ENCODE assay signal across 22 mouse cellular contexts in genomic region chr3:107249042-107249441, GRCm38 (mm10). TPM values are rescaled to one million over a fixed set of nuclear protein-coding genes. Genes with fewer than 3 reads are reported as not detected.
"Had no signal": no experiment of that assay in that cellular context is flagged by ENCODE, and none has a peak within 500 bp of the region (broad histone marks: within the 10 kb centered on the region; RNA-seq: fewer than 3 reads in every experiment).

No protein-coding gene starts in this region.

- H3K27ac ChIP-seq: hindbrain, embryonic 15.5 days; left cerebral cortex, adult 2 months; limb, embryonic 15.5 days; liver, embryonic 12.5 days; midbrain, embryonic 15.5 days; neural tube, embryonic 12.5 days had no signal

- H3K4me2 ChIP-seq: hindbrain, embryonic 15.5 days; limb, embryonic 15.5 days; liver, embryonic 12.5 days; lung, embryonic 14.5 days; midbrain, embryonic 11.5 days; midbrain, embryonic 15.5 days; neural tube, embryonic 12.5 days had no signal

- H3K36me3 ChIP-seq: hindbrain, embryonic 15.5 days; limb, embryonic 15.5 days; liver, embryonic 12.5 days; midbrain, embryonic 15.5 days; neural tube, embryonic 12.5 days had no signal

- H3K27me3 ChIP-seq: hindbrain, embryonic 15.5 days; limb, embryonic 15.5 days; liver, embryonic 12.5 days; midbrain, embryonic 15.5 days; neural tube, embryonic 12.5 days had no signal

- H3K9ac ChIP-seq: hindbrain, embryonic 15.5 days; limb, embryonic 15.5 days; liver, embryonic 12.5 days; lung, embryonic 14.5 days; midbrain, embryonic 15.5 days; neural tube, embryonic 12.5 days had no signal

- ATAC-seq: liver, embryonic 12.5 days; midbrain, embryonic 15.5 days had no signal

- H3K4me3 ChIP-seq: hindbrain, embryonic 15.5 days; left cerebral cortex, adult 2 months; limb, embryonic 15.5 days; liver, embryonic 12.5 days; megakaryocyte, embryonic 14.5 days; midbrain, embryonic 15.5 days; neural tube, embryonic 12.5 days had no signal

- H3K9me3 ChIP-seq: hindbrain, embryonic 15.5 days; limb, embryonic 15.5 days; liver, embryonic 12.5 days; megakaryocyte, embryonic 14.5 days; midbrain, embryonic 15.5 days; neural tube, embryonic 12.5 days had no signal

- DNase-seq: lung, embryonic 14.5 days; lung, postnatal 10 days; lung, postnatal 4 days; thymus, adult 2 months; thymus, postnatal 25 days had no signal

- H3K4me1 ChIP-seq: hindbrain, embryonic 15.5 days; limb, embryonic 15.5 days; liver, embryonic 12.5 days; midbrain, embryonic 15.5 days; neural tube, embryonic 12.5 days had no signal

RNA-seq across cellular contexts. Expression of gene Prok1, which starts 9.5 kb away (rescaled TPM):
- total RNA-seq: left cerebral cortex, adult 2 months; monocyte, adult 5-6 weeks; neutrophil, adult 5-6 weeks had no signal
- polyA plus RNA-seq: hindbrain, embryonic 15.5 days; limb, embryonic 11.5 days; liver, embryonic 12.5 days; neural tube, embryonic 12.5 days; stomach, embryonic 14.5 days; testis, adult 2 months had no signal

RNA-seq across cellular contexts. Expression of gene A630076J17Rik, which starts 18.6 kb away (rescaled TPM):
- total RNA-seq: layer of hippocampus, postnatal 25 days; left cerebral cortex, adult 2 months; left cerebral cortex, postnatal 25 days; monocyte, adult 5-6 weeks; neutrophil, adult 5-6 weeks had no signal
- polyA plus RNA-seq: limb, embryonic 11.5 days; limb, embryonic 15.5 days; liver, embryonic 12.5 days; liver, embryonic 16.5 days; midbrain, embryonic 11.5 days; midbrain, embryonic 15.5 days; neural tube, embryonic 12.5 days; testis, adult 2 months; urinary bladder, adult 2 months had no signal

RNA-seq across cellular contexts. Expression of gene Cym, which starts 27.5 kb away (rescaled TPM):
- total RNA-seq: layer of hippocampus, postnatal 25 days; left cerebral cortex, adult 2 months; left cerebral cortex, postnatal 25 days; monocyte, adult 5-6 weeks; neutrophil, adult 5-6 weeks had no signal
- polyA plus RNA-seq: limb, embryonic 11.5 days; liver, embryonic 12.5 days; midbrain, embryonic 11.5 days; neural tube, embryonic 12.5 days; testis, adult 2 months; urinary bladder, adult 2 months had no signal

RNA-seq across cellular contexts. Expression of gene Slc16a4, which starts 42.0 kb away (rescaled TPM):
- total RNA-seq: neutrophil, adult 5-6 weeks had no signal
